Mouse (Mus musculus) kidney, postnatal 36 days (tissue): ENCODE data around the gene Flt3.
A peak's percentile ranks its signal among the peaks of the same experiment; 100 is the strongest.

Source experiments
- DNase-seq, 2 experiments: peaks; one replicate each; pipeline ENCODE4 v3.0.0; 2021 to 2022; ENCODE audit warnings: mixed read lengths in 2 of 2

The Flt3 gene

DNA sequence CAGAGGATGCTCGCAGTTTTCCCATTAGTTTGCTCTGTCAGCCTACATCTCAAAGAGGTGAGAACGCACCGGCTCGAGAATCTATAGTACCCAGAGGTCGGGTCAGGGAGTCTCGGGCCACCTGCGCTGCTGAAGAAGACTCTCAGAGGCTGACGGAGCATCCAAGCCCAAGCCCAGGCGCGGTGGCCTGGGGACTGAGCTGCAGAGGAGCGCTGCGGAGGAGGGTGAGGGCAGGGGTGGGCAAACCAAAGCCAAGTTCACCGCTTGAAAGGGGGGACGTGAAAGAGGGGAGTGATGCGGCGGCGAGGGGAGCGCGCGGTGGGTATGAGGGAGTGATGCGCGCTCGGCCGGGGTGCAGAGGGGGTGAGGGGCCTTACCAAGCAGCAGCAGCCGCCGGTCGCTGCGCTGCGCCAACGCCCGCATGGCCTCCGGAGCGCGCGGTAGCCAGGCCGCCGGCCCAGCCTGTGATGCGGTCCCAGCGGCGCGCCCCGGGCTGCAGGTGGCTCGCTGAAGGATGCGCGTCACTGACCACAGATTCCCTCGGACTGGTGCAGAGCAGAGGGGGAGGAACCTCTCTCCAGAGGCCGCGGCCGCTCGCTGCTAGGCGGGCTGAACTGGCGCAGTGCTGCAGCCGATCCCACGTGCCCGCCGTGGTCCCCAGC, at the start of gene Flt3:
Gene Flt3 (minus strand): TSS at position 647 of the 662 bp plus-strand sequence.
- DNase-seq = peak; percentile 23 to 51

DNA sequence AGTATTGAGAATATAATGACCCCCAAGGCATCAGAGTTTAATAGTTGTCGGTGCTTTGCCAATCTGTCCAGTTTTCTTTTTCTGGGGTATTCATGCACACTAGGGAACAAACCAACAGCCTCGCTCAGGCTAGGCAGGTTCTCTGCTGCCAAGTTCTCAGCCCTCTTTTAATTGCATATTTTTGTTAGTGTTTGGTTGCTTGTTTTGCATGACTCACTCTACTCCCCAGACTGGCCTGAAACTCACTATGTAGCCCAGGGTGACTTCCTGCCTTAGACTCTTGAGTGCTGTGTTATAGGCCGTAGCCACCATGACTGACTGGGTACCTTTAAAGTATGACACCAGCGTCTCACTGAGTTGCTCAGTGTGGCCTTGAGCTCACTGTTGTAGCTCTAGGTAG, 48.6 kb upstream of the Flt3 start:
- DNase-seq = peak in 1 of 2 experiments; percentile 42

DNA sequence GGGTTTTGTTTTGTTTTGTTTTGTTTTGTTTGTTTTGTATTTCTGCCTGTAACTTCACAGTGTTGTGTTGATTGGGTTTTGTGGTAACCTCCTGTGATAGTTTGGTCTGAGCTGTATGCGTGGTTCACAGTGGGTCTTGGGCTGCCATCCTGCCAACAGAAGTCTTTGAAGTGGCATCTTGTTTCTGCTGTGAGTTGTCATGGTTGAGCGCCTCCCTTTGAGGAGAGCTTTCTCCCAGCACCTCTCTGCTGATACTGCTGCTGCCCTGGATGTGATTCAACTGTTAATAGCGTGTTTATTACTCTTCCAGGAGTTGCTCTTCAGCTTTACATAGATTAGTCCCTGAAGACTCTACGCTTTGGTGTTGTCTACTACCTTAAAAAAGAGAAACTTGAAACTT, 48.2 kb upstream of the Flt3 start:
- peak; percentile 39 to 54 for DNase-seq

DNA sequence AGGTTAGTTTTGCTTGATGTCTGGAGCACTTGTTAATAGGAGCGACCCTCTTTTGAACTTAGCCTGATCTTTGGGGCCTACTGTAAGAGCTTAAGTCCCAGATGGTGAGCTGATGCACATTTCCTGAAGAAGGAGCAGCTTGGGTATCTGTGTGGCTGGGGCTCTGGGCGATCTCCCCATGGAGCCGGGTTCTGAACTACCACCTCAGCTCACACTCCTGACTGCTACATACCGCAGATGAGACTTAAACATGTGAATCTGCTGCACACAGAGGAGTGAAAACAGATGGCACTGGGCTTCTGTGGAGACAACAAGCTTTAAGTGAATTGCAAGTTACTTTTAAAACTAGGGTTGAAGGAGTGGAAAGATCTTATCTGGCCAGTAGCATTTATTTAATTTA, 45.0 kb upstream of the Flt3 start:
- DNase-seq = no peak

DNA sequence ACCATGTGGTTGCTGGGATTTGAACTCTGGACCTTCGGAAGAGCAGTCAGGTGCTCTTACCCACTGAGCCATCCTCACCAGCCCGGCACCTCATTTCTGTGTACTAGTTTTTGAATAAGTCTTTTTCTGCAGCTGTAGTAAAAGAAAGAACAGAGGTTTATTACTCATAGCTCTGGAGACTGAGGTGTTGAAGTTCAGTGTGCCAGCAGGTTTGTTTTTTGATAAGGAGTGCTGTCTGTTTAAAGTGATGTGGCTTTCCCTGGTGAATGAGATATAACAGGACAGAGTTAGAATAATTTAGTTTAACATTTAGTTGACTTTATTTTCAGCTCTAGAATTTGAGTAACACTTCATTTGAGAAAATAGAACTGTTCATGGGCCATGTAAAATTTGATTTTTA, 44.5 kb upstream of the Flt3 start:
- DNase-seq = no peak

DNA sequence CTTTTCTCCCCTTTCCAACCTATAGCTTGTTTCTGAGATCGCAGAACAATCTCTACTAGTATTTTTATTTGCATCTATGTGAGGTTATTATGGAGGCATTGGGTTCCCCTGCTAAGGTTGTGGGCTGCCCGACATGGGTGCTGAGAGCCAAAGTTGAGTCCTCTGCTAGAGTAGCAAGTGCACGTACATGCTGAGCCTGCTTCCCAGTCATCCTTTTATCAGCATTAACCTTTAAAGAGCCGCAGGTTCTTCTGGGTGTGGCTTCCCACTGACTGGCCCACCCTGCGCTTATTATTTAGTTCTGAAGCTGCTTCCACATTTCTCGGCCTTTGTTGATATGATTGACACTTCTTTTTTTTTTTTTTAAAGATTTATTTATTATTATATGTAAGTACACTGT, 44.0 kb upstream of the Flt3 start:
- no peak for DNase-seq

DNA sequence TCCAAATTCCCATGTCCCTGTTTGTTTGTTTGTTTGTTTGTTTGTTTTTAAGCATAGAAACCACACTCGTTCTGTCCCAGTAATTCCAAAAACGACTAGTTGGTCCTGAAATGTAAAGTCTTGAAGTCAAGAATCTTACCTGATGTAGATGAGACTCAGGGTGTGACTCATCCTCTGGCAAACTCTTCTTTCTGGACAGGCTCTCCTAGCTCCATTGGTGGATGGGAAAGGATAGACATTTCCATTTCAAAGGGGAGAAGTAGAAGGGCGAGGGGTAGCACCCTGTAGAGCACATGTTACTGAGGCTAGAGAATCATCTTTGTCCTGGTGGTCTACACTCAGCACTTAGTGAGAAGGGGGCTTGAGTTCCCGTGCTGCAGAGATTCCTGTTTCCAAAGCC, 42.5 kb upstream of the Flt3 start:
- DNase-seq = no peak

DNA sequence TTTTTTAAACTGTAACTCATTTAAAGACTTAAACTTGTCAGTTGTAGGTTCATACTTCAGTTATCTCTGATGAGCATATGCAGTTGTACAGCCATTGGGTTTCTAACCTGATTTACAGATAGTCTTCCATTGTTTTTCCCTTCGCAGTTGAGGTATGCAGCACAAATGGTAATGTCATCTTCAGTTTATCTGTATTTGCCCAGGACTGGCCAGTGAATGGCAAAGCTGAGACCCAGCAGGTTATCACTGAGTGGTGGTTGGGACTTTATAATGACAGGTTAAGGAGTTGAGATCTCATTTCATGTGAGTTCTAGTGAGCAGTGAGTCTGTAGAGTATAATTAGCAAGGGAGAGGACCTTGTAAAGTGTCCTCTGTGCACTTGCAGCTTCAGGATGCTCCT, 41.7 kb upstream of the Flt3 start:
- DNase-seq = no peak

DNA sequence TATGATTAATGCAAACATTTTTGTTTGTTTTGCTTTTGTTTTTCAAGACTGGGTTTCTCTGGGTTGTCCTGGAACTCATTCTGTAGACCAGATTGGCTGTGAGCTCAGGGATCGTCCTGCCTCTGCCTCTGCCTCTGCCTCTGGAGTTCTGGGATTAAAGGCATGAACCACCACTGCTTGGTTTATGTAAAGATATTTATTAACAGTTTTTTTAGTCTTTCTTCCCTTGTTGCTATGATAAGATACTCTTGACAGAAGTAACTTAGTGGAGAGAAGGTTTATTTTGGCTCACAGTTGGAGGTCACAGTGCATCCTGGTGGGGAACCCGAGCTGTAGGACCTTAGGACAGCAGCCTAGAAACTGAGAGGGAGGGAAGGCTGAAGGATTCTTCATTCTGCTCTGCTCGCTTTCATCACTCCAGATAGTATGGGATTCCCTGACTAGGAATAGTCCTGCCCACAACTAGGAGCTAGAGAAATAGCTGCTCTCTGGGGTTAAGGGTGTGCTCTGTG, 40.8 kb upstream of the Flt3 start:
- DNase-seq = no peak

DNA sequence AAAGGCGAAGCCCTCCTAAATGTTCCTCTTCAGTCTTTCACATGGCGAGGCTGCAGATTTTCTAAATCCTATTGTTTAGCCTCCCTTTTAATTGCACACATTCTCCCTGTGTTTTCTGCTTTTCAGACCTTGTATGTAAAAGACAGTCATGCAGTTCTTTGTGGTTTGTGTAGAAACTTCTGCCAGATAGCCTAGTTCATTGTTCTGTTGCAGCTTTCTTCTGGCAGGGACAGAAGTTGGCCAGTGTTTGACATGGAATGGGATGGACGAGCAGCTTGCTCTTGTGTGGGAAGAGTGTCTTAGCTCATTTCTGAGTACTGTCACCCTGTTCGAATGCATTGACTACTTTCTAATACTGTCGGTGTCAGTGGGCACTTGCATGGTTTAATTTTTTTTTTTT, 36.2 kb upstream of the Flt3 start:
- DNase-seq = no peak

DNA sequence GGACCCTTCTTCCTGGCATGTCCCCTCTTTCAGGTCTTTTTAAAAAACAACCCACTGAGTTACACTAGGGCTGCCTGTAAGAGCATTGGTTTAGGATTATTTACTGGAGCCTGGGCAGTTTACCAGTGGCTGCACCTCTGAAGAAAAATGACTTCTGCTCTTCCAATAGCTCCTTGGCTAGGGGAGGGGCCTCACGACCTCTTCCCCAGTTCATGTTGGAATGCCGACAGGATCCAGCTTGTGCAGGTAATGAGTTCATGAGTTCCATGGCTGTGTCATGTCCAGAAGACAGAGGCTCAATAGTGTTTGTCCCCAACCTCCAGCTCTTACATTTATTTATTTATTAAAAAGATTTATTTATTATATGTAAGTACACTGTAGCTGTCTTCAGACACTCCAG, 35.5 kb upstream of the Flt3 start:
- peak; percentile 61 to 72 for DNase-seq

DNA sequence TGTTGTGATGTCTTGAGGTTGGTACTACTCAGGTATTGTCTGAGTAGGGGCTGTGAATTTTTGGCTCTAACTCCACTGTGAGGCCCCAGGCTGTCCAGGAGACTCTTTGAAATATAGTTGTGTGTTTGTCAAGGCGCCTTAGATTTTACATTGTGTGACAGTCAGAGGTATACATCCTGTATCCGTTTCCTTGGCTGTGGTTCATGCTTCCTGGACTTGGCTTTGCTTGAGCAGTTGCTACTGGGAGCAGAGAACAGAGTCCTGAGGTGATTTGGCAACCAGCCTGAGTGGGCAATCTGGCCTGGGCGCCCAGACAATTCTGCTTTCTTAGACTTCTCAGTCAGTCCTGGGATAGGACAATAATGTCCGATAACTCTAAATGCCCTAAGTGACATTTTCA, 34.9 kb upstream of the Flt3 start:
- DNase-seq = peak; percentile 85 to 88

DNA sequence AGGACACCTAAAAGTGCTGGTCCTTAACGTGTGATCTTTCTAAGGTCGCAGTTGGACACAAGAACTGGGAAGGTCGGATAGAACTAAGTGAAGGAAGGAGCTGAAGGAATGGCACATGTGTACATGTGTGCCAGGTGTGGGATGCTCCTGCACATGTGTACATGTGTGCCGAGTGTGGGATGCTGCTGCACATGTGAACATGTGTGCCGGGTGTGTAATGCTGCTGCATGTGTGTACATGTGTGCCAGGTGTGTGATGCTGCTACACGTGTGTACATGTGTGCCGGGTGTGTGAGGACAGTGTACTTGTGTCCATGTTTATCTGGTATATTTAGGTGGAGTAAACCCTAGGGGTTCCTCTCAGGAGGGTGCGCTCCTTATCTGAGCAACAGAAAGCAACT, 32.6 kb upstream of the Flt3 start:
- DNase-seq = no peak

DNA sequence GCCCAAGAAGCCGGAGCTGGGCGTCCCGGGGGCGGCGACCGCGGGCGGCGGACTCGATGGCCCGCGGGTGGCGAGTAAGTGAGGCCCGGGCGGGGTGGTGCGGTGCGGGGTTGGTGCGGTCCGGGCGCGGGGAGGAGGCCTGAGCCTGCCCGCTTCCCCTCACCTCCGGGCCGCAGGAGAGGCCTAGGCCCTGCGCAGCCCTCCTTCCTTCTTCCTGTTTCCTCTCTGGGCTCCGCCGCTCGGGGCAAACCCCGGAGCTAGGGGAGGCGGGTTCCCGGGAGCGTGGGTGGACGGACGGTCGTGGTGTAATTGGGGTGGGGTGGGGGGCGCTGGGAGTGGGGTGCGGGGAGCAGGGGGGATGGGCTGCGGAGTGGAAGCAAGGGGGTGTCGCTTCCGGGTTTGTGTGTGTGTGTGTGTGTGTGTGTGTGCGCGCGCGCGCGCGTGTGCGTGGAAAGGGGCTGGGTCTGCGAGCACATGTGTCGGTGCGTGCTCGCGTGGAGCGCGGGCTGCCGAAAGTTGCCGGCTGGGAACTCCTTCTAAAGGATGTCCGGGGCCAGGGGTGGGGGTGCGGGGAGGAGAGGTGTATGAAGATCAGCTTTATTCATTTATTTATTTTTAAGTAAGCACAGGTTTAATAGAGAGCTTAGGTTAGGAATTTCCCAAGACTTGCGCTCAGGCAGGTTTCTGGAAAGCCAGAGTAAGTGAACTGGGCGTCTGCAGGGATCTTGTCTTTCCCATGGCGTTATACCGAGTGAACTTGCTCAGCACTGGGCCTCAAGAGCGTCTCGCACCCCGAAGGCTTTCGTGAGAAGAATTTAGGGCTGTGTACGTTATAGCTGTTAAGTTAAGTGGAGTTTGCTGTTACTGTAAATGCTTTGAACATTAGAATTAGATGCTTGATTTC, 30.9 kb upstream of the Flt3 start:
- peak; percentile 76 to 84 for DNase-seq

DNA sequence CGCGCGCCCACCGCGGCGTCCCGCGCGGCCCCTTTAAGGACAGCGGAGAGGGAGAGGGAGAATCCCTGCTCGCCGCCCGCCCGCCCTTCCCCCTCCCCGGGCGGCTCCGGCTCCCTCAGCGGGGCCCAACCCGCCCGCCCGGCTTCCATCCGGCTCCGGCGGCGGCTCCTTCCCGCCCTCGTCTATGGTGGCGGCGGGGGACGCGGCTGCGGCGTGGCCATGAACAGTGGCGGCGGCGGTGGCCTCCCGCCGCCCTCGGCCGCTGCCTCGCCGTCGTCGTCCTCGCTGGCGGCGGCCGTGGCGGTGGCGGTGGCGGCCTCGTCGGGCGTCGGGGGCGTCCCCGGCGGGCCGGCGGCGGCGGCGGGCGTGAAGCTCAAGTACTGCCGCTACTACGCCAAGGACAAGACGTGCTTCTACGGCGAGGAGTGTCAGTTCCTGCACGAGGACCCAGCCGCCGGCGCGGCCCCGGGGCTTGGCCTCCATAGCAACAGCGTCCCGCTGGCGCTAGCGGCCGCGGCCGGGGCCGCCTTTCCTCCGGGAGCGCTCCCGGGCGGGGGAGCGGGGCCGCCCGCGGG, 30.2 kb upstream of the Flt3 start:
- peak in 1 of 2 experiments; percentile 61 for DNase-seq

DNA sequence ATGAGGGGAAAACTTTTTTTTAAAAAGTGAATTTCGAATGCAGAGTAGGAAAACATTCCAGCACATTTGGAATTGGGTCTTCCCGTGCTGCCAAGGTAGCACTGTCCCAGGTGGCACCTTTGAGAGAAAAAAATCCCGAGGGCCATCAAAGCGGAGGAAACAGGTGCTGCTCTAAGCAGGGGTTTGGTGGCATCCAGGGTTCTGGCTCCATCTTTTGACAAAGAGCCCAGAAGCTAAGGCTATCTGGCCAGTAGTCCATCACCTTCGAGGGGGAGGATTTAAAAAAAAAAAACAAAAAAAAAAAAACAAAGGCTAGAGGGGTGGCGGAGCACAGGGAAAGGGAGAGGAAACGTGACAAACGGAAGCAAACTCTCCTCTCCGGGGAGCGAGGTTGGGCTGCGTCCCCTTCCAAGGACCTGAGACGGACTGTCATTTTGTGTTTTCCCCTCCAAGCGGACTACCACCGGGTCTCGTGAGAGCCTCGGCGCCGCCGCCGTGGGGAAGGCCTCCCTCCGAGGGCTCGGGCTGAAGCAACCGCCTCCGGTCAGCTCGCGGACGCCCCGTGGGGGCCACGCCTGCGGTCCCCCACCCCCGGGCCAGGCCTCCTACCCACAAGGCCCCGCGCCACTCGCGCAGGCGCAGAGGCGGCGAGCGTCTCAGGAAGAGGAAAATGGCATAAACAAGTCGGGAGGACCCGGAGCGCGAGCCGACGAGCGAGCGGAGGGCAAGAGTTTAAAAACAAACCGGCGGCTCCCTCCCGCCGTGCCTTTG, 29.4 kb upstream of the Flt3 start, which contains the start of gene Pan3:
Gene Pan3 (plus strand): TSS at position 627 of the 771 bp plus-strand sequence.
- DNase-seq = peak; percentile 95 to 97

DNA sequence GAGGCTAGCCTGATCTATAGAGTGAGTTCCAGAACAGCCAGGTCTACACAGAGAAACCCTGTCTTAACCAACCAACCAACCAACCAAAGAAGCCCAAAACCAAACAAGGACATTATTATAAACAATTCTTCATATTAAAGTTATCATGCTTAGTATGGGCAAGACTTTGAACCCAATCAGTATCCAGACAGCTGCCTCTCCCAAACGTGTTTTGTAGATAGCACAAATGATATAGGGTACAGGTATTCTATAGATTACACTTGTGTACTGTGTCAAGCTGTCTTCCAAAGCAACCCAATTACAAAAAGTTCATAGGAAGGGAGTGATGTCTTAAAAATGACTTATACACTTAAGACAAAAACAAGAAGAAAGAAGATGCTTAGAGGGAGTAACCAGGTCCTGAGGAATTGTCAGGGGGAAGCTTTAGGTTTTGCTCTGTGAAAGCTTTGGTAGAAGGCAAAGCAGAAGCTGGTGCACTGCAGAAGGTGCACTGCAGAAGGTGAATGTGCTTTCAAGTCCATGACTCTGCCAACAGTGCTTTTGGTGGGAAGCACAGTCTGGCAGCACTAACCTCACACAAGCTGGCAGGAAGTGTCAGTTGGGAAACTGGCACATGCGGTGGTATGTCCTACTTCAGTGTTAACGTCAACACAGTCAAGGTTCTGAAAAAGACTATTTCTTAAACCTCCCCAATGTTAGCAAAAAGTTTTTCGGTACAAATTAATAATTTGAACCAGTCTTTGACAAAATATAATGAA, 25.9 kb upstream of the Flt3 start:
- no peak for DNase-seq

DNA sequence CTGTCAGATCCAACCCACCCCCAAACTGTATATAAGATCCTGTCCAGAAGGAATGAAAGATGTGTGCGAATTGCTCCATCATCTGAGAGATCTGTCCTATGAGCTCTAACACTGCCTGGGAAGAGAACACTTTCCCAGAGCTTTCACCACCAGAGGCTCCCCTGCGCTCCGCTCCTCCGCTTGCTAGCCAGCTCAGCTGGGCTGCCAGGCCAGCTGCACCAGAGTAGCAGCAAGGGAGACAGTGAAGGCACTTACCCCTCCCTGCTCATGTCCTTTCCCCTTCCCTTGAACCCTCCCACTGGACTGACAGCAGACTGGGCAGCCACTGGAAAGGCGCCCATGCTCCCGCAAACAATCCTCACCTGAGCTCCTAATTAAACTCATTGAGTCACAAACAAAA, 23.3 kb upstream of the Flt3 start:
- DNase-seq = peak in 1 of 2 experiments; percentile 32

DNA sequence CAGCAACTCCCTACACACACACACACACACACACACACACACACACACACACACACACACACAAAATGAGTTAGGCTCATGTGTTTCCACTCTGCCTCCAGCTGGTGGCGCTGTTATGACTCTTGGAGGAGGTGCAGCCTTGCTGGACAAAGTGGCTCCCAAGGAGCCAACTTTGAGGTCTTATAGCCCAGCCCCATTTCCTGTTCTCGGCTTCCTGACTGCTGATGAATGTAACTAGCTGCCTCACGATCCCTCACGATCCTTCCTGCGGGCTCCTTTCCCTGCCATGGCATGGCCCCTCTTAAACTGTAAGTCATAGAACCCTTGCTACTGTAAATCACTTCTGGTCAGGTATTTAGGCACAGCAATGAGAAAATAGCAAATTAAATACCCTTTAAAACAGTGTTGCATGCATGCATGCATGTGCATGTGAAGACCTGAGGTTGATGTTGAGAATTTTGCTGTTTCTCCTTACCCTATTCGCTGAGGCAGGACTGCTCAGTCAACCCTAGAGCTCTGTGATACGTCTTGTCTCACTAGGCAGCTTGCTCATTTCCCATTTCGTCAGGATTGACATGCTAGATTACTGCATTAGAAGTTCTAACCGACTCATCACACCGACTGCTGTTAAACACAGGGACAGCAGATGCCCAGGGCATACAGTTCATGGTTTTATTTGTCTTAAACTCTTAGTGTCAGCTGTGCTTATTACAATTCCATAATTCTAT, 18.3 kb upstream of the Flt3 start:
- peak; percentile 36 to 79 for DNase-seq

DNA sequence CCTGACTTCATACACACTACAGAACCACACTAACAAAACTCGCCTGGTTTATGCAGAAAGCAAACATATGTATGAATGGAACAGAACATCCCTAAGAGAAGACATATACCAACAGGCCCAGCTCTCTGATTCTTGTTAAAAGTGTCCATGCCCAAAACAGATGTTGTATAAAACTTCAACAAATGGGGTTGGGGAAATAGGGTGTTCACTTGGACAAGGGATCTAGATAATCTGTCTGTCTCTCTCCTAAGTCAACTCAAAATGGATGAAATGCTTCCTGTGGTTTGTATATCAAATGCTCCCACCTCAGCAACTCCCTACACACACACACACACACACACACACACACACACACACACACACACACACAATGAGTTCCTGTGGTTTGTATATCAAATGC, 17.7 kb upstream of the Flt3 start:
- no peak for DNase-seq

DNA sequence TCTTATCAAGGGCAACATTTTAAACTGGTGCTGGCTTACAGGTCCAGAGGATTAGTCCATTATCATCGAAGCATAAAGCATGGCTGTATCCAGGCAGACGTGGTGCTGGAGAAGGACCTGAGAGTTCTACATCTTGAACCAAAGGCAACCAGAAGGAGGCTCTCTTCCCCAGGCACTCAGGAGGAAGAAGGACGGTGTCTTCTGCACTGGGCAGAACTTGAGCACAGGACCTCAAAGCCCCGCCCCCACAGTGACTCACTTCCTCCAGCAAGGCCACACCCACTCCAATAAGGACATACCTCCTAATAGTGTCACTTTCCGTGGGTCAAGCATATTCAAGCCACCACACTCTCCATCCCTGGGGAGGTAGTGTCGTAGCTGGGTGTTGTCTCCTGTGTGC, 10.3 kb upstream of the Flt3 start:
- DNase-seq = no peak
